17 mouse cellular contexts compared by ENCODE assay signal in genomic region chr2:96411182-96411581, GRCm38 (mm10).
"Had no signal": no experiment of that assay in that cellular context is flagged by ENCODE, and none has a peak within 500 bp of the region (broad histone marks: within the 10 kb centered on the region; RNA-seq: fewer than 3 reads in every experiment).

No protein-coding gene starts in this region.

- H3K27me3 ChIP-seq: lung, embryonic 15.5 days; megakaryocyte, embryonic 14.5 days; midbrain, embryonic 13.5 days; midbrain, embryonic 15.5 days; neural tube, embryonic 12.5 days had no signal

- ATAC-seq: lung, postnatal 0 days; midbrain, embryonic 13.5 days; midbrain, embryonic 15.5 days had no signal

- H3K36me3 ChIP-seq: lung, embryonic 15.5 days; midbrain, embryonic 13.5 days; midbrain, embryonic 15.5 days; neural tube, embryonic 12.5 days had no signal

- H3K4me3 ChIP-seq: lung, embryonic 15.5 days; megakaryocyte, embryonic 14.5 days; midbrain, embryonic 13.5 days; midbrain, embryonic 15.5 days; neural tube, embryonic 12.5 days had no signal

- H3K4me1 ChIP-seq: lung, embryonic 15.5 days; megakaryocyte, embryonic 14.5 days; midbrain, embryonic 13.5 days; midbrain, embryonic 15.5 days; neural tube, embryonic 12.5 days had no signal

- H3K27ac ChIP-seq: lung, embryonic 15.5 days; macrophage; midbrain, embryonic 13.5 days; midbrain, embryonic 15.5 days; neural tube, embryonic 12.5 days had no signal

- H3K4me2 ChIP-seq: lung, embryonic 15.5 days; midbrain, embryonic 11.5 days; midbrain, embryonic 13.5 days; midbrain, embryonic 15.5 days; neural tube, embryonic 12.5 days had no signal

- H3K9me3 ChIP-seq: lung, embryonic 15.5 days; megakaryocyte, embryonic 14.5 days; midbrain, embryonic 13.5 days; midbrain, embryonic 15.5 days; neural tube, embryonic 12.5 days had no signal

- DNase-seq: lung, adult 2 months; lung, postnatal 14 days; lung, postnatal 36 days; right cerebral cortex, postnatal 25 days; right cerebral cortex, postnatal 4 days; spleen, adult 18-20 months; thymus, adult 18-20 months; thymus, postnatal 14 days; thymus, postnatal 4 days had no signal

- H3K9ac ChIP-seq: lung, embryonic 15.5 days; midbrain, embryonic 13.5 days; midbrain, embryonic 15.5 days; neural tube, embryonic 12.5 days had no signal
